Mouse (Mus musculus) cerebellum, adult 2 months (tissue): ENCODE measurements at regions not wholly inside any gene's neighbourhood (a gene's known extent, or its start where the extent isn't known, plus 50 kb on each side); places are given as distances from the start of the nearest gene placed in this dataset.

Experiments
- CTCF ChIP-seq: fragments of 200-500 bp; IDR thresholded peaks from 2 replicates; pipeline ENCODE4 v1.5.1; 2011; ENCODE audit warnings: low read depth, mild to moderate bottlenecking, control low read depth, low read length, moderate library complexity, borderline replicate concordance; ENCODE audit not compliant: insufficient read depth
- POLR2A ChIP-seq: fragments of 200-500 bp; IDR thresholded peaks from 2 replicates; pipeline ENCODE4 v1.6.1; 2011; ENCODE audit warnings: low read length, control low read depth, borderline replicate concordance; ENCODE audit not compliant: insufficient read depth

DNA sequence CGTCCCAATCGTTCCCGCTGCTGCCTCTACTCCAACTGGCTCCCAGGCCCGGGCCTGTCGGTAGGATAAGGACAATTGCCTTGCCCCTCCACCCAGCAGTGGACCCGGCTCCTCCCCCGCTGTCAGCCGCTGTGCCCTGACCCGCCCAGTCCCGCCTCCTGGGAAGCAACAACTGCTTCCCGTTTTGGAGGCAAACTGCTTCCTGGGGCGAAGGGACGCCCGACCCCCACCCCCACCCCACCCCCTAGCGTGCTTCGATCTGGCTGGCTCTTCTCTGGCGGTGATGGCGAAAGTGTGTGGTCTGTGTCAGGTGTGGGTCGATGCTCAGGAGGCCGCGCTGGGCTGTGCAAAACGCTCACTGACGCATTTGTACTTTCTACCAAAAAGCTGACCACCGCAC is 164.9 kb downstream of the Tm4sf1 start:
- TF ChIP-seq CTCF (no peak), POLR2A (no peak)
